Mouse (Mus musculus) heart, adult 2 months (tissue): ENCODE data around the gene Pld1. TPM values are rescaled to one million over a fixed set of nuclear protein-coding genes. Genes with fewer than 3 reads are reported as not detected.
A peak's percentile ranks its signal among the peaks of the same experiment; 100 is the strongest.

ENCODE experiments used
- DNase-seq, 2 experiments: peaks; one replicate each; pipeline ENCODE4 v3.0.0; 2021
- H3K27ac ChIP-seq: fragments of 200-600 bp; 2 replicates; pipeline ENCODE4 v1.8.1; 2022
- H3K27me3 ChIP-seq: fragments of 200-500 bp; 2 replicates; pipeline ENCODE4 v1.6.1; 2012; ENCODE audit warnings: mild to moderate bottlenecking, low read length, inconsistent platforms, mixed read lengths; ENCODE audit not compliant: control insufficient read depth, insufficient read depth
- H3K36me3 ChIP-seq: fragments of 200-500 bp; 2 replicates; pipeline ENCODE4 v1.6.1; 2012; ENCODE audit warnings: low read length, inconsistent platforms; ENCODE audit not compliant: control insufficient read depth, insufficient read depth
- H3K4me1 ChIP-seq: fragments of 200-500 bp; 2 replicates; pipeline ENCODE4 v1.6.1; 2011; ENCODE audit warnings: low read length; ENCODE audit not compliant: control insufficient read depth, insufficient read depth
- H3K4me3 ChIP-seq: fragments of 200-600 bp; 2 replicates; pipeline ENCODE4 v1.8.1; 2022
- H3K79me2 ChIP-seq: fragments of 200-500 bp; replicated peaks from 2 replicates; pipeline ENCODE4 v1.6.1; 2012; ENCODE audit warnings: mild to moderate bottlenecking, inconsistent platforms, low read length, moderate library complexity, mixed read lengths; ENCODE audit not compliant: control insufficient read depth, insufficient read depth
- H3K9ac ChIP-seq: fragments of 200-500 bp; 2 replicates; pipeline ENCODE4 v1.6.1; 2012; ENCODE audit warnings: low read depth, mild to moderate bottlenecking, control low read depth, inconsistent platforms, low read length, mixed read lengths
- CTCF ChIP-seq: fragments of 200-600 bp; IDR thresholded peaks from 2 replicates; pipeline ENCODE4 v1.8.1; 2022; ENCODE audit warnings: antibody characterized with exemption, mild to moderate bottlenecking, moderate library complexity
- EP300 ChIP-seq: fragments of 200-500 bp; IDR thresholded peaks from 2 replicates; pipeline ENCODE4 v1.6.1; 2011; ENCODE audit warnings: low read depth, low read length, control low read depth; ENCODE audit not compliant: insufficient read depth
- POLR2A ChIP-seq: fragments of 200-500 bp; IDR thresholded peaks from 2 replicates; pipeline ENCODE4 v1.6.1; 2011; ENCODE audit warnings: mild to moderate bottlenecking, low read depth, low read length, control low read depth; ENCODE audit not compliant: insufficient read depth
- WGBS: fragments of 180-500 bp; shearing (Covaris S2); methylation state at CpG from one replicate; pipeline ENCODE4 v1.1.7; 2018; 5-methylcytosine and 5-hydroxymethylcytosine counted together
- intact Hi-C: fragments of 180-260 bp; cut with DNase I; formaldehyde crosslinking; loops from one replicate; pipeline ENCODE4 v1.15.1; 2025
- polyA plus RNA-seq: library from polyadenylated mRNA; depleted of rRNA; stranded (reverse); fragments of >200 nt; gene quantifications from 2 replicates; pipeline ENCODE4 v1.2.3, GENCODE M21; 2012
- total RNA-seq, 2 experiments: library from RNA; stranded (reverse); gene quantifications; 2 replicates each; pipeline ENCODE4 v1.2.3; 2021

The Pld1 gene
- total and polyA plus RNA-seq, 3 experiments = 4.0 to 11.8 (median 11.4) TPM

DNA sequence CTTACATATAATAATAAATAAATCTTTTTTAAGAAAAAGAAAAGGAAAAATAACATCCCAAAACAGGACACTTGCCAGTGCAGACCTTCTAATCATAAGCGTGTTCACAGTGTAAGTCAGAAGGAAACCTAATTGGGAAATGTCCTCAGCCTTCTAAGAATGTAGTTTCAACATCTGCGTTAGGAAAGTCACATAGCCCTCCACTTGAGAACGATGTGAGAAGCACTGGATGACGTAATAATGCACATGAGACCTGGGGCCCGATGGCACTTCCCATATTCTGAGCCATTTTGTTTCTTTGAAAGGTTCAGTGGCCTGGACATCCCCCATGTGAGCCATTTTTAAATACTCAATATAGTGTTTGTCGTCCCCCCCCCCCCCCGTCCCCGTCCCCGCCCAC, 160.7 kb downstream of the Pld1 start:
- no peaks in the 10 kb centered on the region for H3K79me2 ChIP-seq
- H3K27ac ChIP-seq = no peak overlapping the region
- no peaks in the 10 kb centered on the region for H3K27me3 ChIP-seq
- DNase-seq = no peak
- intact Hi-C loops = no loop called here
- no peak overlapping the region for H3K9ac ChIP-seq
- TF ChIP-seq EP300 (no peak), CTCF (no peak), POLR2A (no peak)
- no peaks in the 10 kb centered on the region for H3K4me1 ChIP-seq
- peaks cover 3% of the 10 kb centered on the region for H3K36me3 ChIP-seq
- H3K4me3 ChIP-seq = no peak overlapping the region
- WGBS = 87% methylated on average over 9 of the region's 9 CpGs

DNA sequence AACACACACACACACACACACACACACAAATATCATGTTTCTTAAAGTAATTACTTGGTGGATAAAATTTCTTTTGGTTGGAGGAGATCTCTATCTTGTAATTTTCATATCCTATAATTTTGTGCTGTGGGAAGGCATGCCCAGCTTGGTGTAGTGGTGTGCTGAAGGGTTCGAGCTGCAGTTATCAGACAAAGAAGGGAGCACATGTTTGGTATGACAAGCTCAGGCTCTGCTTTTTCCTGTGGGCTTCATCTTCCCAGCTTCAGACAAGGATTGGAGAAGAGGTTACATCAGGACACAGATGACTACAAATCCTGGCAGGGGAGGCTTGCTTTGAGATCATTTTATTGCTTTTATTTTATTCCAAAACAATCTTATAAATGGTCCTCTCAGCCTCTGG, 166.5 kb downstream of the Pld1 start:
- no peak for DNase-seq
- Histone ChIP-seq H3K36me3 (peaks cover under 1% of the 10 kb centered on the region; the same call in 1 of the 2 replicates), H3K4me3 (no peak overlapping the region), H3K9ac (no peak overlapping the region), H3K27me3 (no peaks in the 10 kb centered on the region), H3K27ac (no peak overlapping the region), H3K4me1 (peaks cover 5% of the 10 kb centered on the region), H3K79me2 (no peaks in the 10 kb centered on the region)
- intact Hi-C loops = loop anchor here (10.0 kb wide), 1 partner anchor 400 kb away; no protein-coding TSS in a partner anchor
- WGBS = 36% methylated on average over 1 of the region's 1 CpGs
- TF ChIP-seq CTCF (no peak), POLR2A (no peak), EP300 (no peak)

DNA sequence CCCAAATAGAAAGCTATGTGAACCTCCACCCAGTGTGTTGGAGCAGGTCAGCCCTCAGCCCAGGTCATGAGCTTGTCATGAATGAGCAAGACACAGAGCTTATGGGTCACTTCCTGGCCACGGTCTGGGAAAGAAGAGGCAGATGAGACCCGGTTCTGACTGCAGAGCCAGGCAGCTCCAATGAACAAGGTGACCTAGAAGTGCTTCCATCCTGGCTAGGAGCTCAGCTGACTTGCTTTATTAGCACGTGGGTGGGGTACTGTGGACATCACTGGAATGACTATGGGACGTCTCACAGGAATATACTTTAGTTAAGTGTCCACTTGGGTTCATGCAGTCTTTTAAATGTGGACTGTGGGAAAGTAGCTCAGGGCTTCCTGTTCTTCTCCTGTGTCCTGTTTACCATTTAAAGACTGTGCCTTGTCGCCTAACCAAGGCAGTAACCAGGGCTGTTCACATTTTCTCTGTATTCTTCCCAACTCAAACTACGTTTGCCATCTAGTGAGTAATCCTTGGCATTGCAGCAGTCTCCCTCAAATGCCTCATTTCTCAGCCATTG, 169.0 kb downstream of the Pld1 start:
- 8% methylated on average over 6 of the region's 6 CpGs for WGBS
- intact Hi-C loops = loop anchor here (2.0 to 10.0 kb wide), 3 partner anchors 125 to 647 kb away; no protein-coding TSS in a partner anchor
- peaks cover 7% of the 10 kb centered on the region for H3K4me1 ChIP-seq
- no peaks in the 10 kb centered on the region for H3K27me3 ChIP-seq
- peak overlapping the region; percentile 64 for H3K27ac ChIP-seq
- H3K36me3 ChIP-seq = peaks cover 6% of the 10 kb centered on the region; the same call in 1 of the 2 replicates
- no peak overlapping the region for H3K9ac ChIP-seq
- peak; percentile 42 for DNase-seq
- H3K4me3 ChIP-seq = no peak overlapping the region
- TF ChIP-seq POLR2A (no peak), EP300 (no peak), CTCF (peak; percentile 87)
- no peaks in the 10 kb centered on the region for H3K79me2 ChIP-seq

DNA sequence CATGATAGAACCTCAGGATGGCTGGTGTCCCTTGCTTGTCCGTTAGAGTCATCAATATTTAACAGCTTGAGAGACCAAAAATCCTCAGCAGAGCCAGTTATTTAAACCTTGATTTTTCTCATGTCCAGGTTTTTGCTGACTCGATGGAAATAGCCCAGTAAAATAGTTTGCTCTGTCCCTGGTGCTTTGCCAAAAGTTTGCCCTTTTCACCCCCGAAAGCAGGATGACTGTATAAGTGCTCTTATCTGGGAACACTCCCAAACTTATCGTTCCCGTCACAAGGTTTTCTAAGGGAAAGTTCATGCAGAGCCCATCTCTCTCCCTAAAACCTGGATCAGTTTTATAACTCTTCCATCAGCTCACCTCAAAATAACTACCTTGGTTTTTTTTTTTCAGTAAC, 173.0 kb downstream of the Pld1 start:
- no peak overlapping the region for H3K9ac ChIP-seq
- WGBS = 21% methylated on average over 5 of the region's 5 CpGs
- intact Hi-C loops = no loop called here
- H3K27me3 ChIP-seq = no peaks in the 10 kb centered on the region
- DNase-seq = peak; percentile 33 to 52
- peaks cover 7% of the 10 kb centered on the region for H3K4me1 ChIP-seq
- H3K4me3 ChIP-seq = no peak overlapping the region
- peaks cover 9% of the 10 kb centered on the region; the same call in 1 of the 2 replicates for H3K36me3 ChIP-seq
- peak overlapping the region; percentile 44 for H3K27ac ChIP-seq
- TF ChIP-seq CTCF = no peak
- no peak for TF ChIP-seq POLR2A
- TF ChIP-seq EP300 = no peak
- H3K79me2 ChIP-seq = no peaks in the 10 kb centered on the region

DNA sequence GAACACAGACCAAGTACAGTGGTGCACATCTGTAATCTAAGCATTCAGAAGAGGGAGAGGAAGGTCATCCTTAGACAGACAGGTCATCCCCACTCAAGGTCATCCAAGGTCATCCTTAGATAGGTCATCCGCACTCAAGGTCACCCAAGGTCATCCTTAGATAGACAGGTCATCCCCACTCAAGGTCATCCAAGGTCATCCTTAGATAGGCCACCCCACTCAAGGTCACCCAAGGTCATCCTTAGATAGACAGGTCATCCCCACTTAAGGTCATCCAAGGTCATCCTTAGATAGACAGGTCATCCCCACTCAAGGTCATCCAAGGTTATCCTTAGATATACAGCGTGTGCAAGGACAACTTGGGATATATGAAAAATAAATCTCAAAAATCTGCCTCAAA, 175.4 kb downstream of the Pld1 start:
- Histone ChIP-seq H3K27ac (no peak overlapping the region), H3K4me1 (peaks cover 2% of the 10 kb centered on the region), H3K9ac (no peak overlapping the region), H3K36me3 (peaks cover 9% of the 10 kb centered on the region; the same call in 1 of the 2 replicates), H3K27me3 (no peaks in the 10 kb centered on the region), H3K4me3 (no peak overlapping the region), H3K79me2 (no peaks in the 10 kb centered on the region)
- DNase-seq = no peak
- intact Hi-C loops = no loop called here
- no peak for TF ChIP-seq EP300
- WGBS = 87% methylated on average over 2 of the region's 2 CpGs

DNA sequence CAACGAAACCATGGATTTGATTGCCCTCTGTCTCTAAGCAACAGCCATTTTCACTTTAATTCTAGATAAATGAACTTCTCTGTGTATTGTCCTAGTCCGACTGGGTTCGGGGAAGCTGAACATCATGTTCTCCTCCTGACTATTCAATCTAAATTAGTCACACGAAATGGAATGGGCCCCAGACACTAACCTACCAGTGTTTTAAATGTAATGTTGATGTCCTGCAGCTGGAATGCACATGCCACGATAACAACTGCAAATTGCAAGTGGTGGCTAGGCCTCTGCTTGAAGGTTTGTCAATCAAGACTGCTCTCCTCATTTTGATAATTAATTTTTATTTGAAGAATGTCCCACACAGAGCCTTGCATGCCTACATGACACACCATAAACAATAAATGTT, 203.2 kb downstream of the Pld1 start:
- Histone ChIP-seq H3K9ac (no peak overlapping the region), H3K27ac (no peak overlapping the region; the same call in 1 of the 2 replicates), H3K27me3 (no peaks in the 10 kb centered on the region), H3K79me2 (no peaks in the 10 kb centered on the region), H3K36me3 (no peaks in the 10 kb centered on the region), H3K4me1 (peaks cover 8% of the 10 kb centered on the region), H3K4me3 (no peak overlapping the region)
- intact Hi-C loops = no loop called here
- DNase-seq = peak in 1 of 2 experiments; percentile 39
- 74% methylated on average over 5 of the region's 5 CpGs for WGBS
- no peak for TF ChIP-seq POLR2A
- TF ChIP-seq CTCF = no peak
- TF ChIP-seq EP300 = no peak

DNA sequence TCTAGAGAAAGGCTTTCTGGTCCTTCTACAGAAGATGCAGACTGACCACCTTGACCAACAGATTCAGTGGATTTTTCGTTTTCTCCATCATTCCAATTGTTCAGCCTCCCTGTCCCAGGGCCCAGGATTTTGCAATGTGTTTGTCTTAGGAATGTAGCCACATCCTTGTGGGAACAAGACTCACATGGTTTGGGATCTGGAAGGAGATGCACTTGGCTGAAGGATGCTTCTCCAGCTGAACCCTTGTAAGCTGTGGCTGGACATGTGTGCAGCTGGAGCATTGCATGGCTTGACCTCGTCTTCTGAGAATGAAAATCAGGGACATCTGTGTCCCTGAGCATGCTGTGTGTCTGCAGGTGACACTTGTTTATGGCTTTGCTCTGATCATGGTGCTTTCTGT, 203.6 kb downstream of the Pld1 start:
- no peak overlapping the region for H3K9ac ChIP-seq
- TF ChIP-seq EP300 (no peak), CTCF (no peak), POLR2A (no peak)
- H3K4me1 ChIP-seq = peaks cover 8% of the 10 kb centered on the region
- no peak overlapping the region for H3K27ac ChIP-seq
- no peaks in the 10 kb centered on the region for H3K79me2 ChIP-seq
- DNase-seq = peak; percentile 49 to 73
- intact Hi-C loops = no loop called here
- H3K27me3 ChIP-seq = no peaks in the 10 kb centered on the region
- H3K36me3 ChIP-seq = no peaks in the 10 kb centered on the region
- no peak overlapping the region for H3K4me3 ChIP-seq
- 68% methylated on average over 2 of the region's 2 CpGs for WGBS
